Mouse (Mus musculus) midbrain, embryonic 11.5 days (tissue): Measurements from ENCODE around the gene Dnal4. TPM values are rescaled to one million over a fixed set of nuclear protein-coding genes. Genes with fewer than 3 reads are reported as not detected.

ENCODE experiments used
- ATAC-seq: fragments of 200-750 bp; cut with Nextera tagmentation; 2 replicates; pipeline ENCODE4 v1.8.0; 2017; ENCODE audit warnings: moderate TSS enrichment, moderate library complexity; ENCODE audit not compliant: low FRiP score
- DNase-seq: peaks from one replicate; pipeline ENCODE4 v3.0.0; 2015; ENCODE audit warnings: low spot score; ENCODE audit errors: missing footprints
- H3K27ac ChIP-seq: fragments of 300-500 bp; sonication (generic); 2 replicates; pipeline ENCODE4 v1.5.1; 2014; ENCODE audit warnings: low read depth, low read length
- H3K27me3 ChIP-seq: fragments of 300-500 bp; sonication (generic); 2 replicates; pipeline ENCODE4 v1.6.1; 2014; ENCODE audit warnings: mild to moderate bottlenecking, low read length, moderate library complexity, mixed read lengths; ENCODE audit not compliant: control insufficient read depth, insufficient read depth
- H3K36me3 ChIP-seq: fragments of 300-500 bp; sonication (generic); 2 replicates; pipeline ENCODE4 v1.6.1; 2014; ENCODE audit warnings: mild to moderate bottlenecking, low read length, moderate library complexity, mixed read lengths; ENCODE audit not compliant: control insufficient read depth, insufficient read depth
- H3K4me1 ChIP-seq: fragments of 300-500 bp; sonication (generic); 2 replicates; pipeline ENCODE4 v1.6.1; 2014; ENCODE audit warnings: low read length; ENCODE audit not compliant: control insufficient read depth, insufficient read depth
- H3K4me2 ChIP-seq: fragments of 300-500 bp; sonication (generic); 2 replicates; pipeline ENCODE4 v1.6.1; 2014; ENCODE audit warnings: mild to moderate bottlenecking, moderate library complexity
- H3K4me3 ChIP-seq: fragments of 300-500 bp; sonication (generic); 2 replicates; pipeline ENCODE4 v1.5.1; 2014; ENCODE audit warnings: low read depth, low read length
- H3K9ac ChIP-seq: fragments of 300-500 bp; sonication (generic); 2 replicates; pipeline ENCODE4 v1.6.1; 2014; ENCODE audit warnings: low read length
- H3K9me3 ChIP-seq: fragments of 300-500 bp; sonication (generic); 2 replicates; pipeline ENCODE4 v1.6.1; 2016; ENCODE audit warnings: low read length; ENCODE audit not compliant: control insufficient read depth
- WGBS: fragments of 180-500 bp; shearing (Covaris S2); extraction: QIAGEN DNeasy Blood & Tissue Kit; methylation state at CpG from one replicate; pipeline ENCODE4 v1.1.7; 2014; 5-methylcytosine and 5-hydroxymethylcytosine counted together
- polyA plus RNA-seq: library from polyadenylated mRNA; unstranded; fragments of >200 nt; fragmentation: Nextera tagmentation; extraction: Ambion mirVana; gene quantifications from 2 replicates; pipeline ENCODE4 v1.2.1, GENCODE M21; 2014

Gene Dnal4
- polyA plus RNA-seq, 1 experiment from 2014 or later = 72.1 TPM

DNA sequence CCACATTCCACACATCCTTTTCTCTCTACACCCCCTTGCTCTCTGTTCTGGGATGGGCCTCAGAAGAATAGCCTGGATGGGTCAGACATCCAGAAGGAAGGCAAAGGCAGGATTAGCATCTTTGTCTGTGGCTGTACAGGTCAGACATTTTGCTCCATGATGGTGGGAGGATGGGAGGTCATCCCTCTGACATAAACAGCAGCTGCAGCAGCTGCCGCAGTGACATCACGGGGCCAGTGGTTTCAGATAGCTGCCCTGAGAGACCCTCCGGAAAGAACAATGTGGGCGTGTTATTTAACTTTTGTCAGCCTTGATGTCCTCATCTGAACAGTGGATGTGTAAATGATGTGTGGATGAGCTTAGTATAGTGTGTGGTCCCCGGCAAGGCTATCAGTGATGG lies 31.8 kb downstream of the Dnal4 start:
- Histone ChIP-seq H3K4me3 (no peak overlapping the region), H3K27ac (no peak overlapping the region), H3K4me2 (no peak overlapping the region), H3K9me3 (no peaks in the 10 kb centered on the region), H3K4me1 (peaks cover 11% of the 10 kb centered on the region), H3K27me3 (no peaks in the 10 kb centered on the region), H3K36me3 (no peaks in the 10 kb centered on the region), H3K9ac (no peak overlapping the region)
- WGBS = 85% methylated on average over 5 of the region's 5 CpGs
- DNase-seq = peak; percentile 6
- ATAC-seq = no peak

DNA sequence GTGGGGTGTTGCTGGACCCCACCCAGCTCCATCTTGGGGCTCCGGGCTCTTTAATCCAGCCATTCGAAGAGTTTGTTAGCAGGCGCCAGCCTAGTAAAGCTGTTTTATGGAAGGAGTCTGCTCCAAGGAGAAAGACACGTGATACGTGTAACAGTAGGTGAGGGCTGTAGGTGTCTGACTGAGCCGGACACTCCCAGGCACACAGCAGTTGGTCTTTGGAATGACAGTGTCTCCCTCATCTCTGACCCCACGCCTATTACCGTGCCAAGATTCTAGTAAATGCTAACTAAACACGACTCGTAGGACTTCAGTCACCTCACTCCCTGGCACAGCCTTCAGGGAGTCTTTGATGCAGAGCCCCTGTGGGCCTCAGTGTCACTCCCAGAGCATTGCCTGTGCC lies 32.3 kb downstream of the Dnal4 start:
- H3K9ac ChIP-seq = no peak overlapping the region
- no peak overlapping the region for H3K4me2 ChIP-seq
- ATAC-seq (no peak), DNase-seq (peak; percentile 71)
- 88% methylated on average over 10 of the region's 10 CpGs for WGBS
- no peaks in the 10 kb centered on the region for H3K36me3 ChIP-seq
- no peaks in the 10 kb centered on the region for H3K27me3 ChIP-seq
- H3K27ac ChIP-seq = no peak overlapping the region
- H3K4me1 ChIP-seq = peaks cover 11% of the 10 kb centered on the region
- H3K9me3 ChIP-seq = no peaks in the 10 kb centered on the region
- no peak overlapping the region for H3K4me3 ChIP-seq

GRCm38 (mm10) chr15:79744742-79745141 lies 32.9 kb downstream of the Dnal4 start:
- no peak overlapping the region for H3K27ac ChIP-seq
- peaks cover 11% of the 10 kb centered on the region for H3K4me1 ChIP-seq
- H3K9ac ChIP-seq = no peak overlapping the region
- H3K4me2 ChIP-seq = no peak overlapping the region
- H3K4me3 ChIP-seq = no peak overlapping the region
- ATAC-seq (no peak), DNase-seq (peak; percentile 69)
- H3K9me3 ChIP-seq = no peaks in the 10 kb centered on the region
- H3K36me3 ChIP-seq = no peaks in the 10 kb centered on the region
- H3K27me3 ChIP-seq = no peaks in the 10 kb centered on the region
- 82% methylated on average over 8 of the region's 8 CpGs for WGBS

DNA sequence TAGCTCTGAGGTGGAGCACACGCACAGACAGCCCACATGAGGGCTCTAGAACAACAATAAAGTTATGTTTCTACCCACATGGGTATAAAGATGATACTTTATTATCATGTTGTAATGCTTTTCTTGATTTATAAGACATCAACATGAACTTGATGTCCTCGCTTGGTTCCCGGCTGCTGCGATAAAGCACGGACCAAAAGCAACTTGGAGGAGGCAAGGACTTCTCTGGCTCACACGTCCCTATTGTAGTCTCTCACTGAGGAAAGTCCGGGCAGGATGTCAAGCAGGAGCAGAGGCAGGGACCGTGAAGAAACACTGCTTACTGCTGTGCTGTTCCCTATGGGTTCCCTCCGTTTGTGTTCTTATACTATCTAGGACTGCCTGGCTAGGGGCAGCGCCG lies 33.6 kb downstream of the Dnal4 start:
- Histone ChIP-seq H3K4me1 (peaks cover 11% of the 10 kb centered on the region), H3K4me2 (no peak overlapping the region), H3K36me3 (peaks cover under 1% of the 10 kb centered on the region; the same call in 1 of the 2 replicates), H3K9me3 (no peaks in the 10 kb centered on the region), H3K27me3 (no peaks in the 10 kb centered on the region), H3K27ac (no peak overlapping the region), H3K4me3 (no peak overlapping the region), H3K9ac (no peak overlapping the region)
- DNase-seq = peak; percentile 80
- 93% methylated on average over 11 of the region's 11 CpGs for WGBS
- no peak for ATAC-seq

DNA sequence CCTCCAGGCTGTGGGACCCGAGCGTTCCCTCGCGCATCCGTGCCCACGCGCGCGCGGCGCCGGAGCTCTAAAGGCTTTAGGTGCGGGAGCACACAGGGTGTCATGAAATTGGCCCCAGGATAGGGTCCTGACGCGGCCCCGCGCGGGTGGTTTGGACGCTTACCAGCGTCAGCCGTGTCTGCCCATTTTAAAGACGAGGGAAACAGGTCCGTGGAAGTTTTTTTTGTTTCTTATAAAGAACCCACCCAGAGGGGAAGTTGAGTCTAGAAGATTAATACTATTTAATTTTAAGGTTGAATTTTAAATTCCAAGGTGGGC lies 35.0 kb downstream of the Dnal4 start:
- Histone ChIP-seq H3K36me3 (peaks cover 5% of the 10 kb centered on the region; the same call in 1 of the 2 replicates), H3K9me3 (no peaks in the 10 kb centered on the region), H3K4me3 (peak overlapping the region; percentile 98), H3K27ac (no peak overlapping the region), H3K4me2 (peak overlapping the region; percentile 93), H3K27me3 (no peaks in the 10 kb centered on the region), H3K9ac (peak overlapping the region; percentile 90), H3K4me1 (peaks cover 11% of the 10 kb centered on the region)
- DNase-seq (no peak), ATAC-seq (no peak)
- WGBS = under 1% methylated on average over 23 of the region's 23 CpGs

DNA sequence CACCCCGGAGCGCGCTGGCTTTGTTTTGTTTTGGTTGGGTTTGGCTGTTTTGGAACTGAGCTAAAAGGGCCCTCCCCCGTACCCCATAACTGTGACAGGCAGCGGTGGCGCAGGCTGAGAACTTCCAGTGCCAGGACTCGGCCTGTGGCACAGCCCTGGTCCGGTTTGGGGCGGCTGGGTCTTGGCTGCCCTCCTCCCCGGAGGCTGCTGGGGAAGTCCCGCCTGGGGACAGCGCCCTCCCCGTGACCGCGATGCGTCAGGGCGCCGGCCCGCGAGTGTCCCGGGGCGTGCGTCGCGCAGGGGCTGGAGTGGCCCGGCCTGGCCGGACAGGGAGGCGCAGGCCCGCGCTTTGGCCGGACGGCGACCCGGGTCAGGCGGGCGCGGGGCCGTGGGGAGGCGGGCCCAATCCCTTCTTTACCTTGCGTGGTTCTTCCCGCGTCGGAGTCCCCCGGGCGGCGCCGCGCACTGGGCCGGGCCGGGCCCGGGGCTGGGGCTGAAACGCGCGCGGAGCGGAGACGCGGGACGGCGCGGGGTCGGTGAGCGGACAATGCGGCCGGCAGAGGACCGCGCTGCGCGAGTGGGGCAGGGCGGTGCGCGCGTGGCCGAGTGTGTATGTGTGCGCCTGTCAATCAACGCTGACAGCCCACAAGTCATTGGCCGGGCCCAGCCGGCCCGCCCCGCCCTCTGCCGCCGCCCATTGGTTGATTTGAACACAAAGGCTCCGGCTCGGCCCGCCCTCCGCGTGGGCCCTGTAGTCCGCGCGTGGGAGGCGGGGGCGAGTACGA lies 35.5 kb downstream of the Dnal4 start, which contains the start of gene Sun2:
Gene Sun2, minus strand, starts transcription at position 616 of the 785 bp plus-strand sequence.
- WGBS = 0% methylated on average over 73 of the region's 93 CpGs
- ATAC-seq (peak; percentile 91), DNase-seq (peak; percentile 98)
- H3K4me3 ChIP-seq = peak within 1 kb of the TSS; percentile 98
- peak within 1 kb of the TSS; percentile 90 for H3K9ac ChIP-seq
- peaks cover 11% of the 10 kb centered on the region for H3K4me1 ChIP-seq
- no peaks in the 10 kb centered on the region for H3K27me3 ChIP-seq
- H3K9me3 ChIP-seq = no peaks in the 10 kb centered on the region
- H3K4me2 ChIP-seq = peak within 1 kb of the TSS; percentile 93
- H3K36me3 ChIP-seq = peaks cover 5% of the 10 kb centered on the region; the same call in 1 of the 2 replicates
- H3K27ac ChIP-seq = no peak within 1 kb of the TSS

DNA sequence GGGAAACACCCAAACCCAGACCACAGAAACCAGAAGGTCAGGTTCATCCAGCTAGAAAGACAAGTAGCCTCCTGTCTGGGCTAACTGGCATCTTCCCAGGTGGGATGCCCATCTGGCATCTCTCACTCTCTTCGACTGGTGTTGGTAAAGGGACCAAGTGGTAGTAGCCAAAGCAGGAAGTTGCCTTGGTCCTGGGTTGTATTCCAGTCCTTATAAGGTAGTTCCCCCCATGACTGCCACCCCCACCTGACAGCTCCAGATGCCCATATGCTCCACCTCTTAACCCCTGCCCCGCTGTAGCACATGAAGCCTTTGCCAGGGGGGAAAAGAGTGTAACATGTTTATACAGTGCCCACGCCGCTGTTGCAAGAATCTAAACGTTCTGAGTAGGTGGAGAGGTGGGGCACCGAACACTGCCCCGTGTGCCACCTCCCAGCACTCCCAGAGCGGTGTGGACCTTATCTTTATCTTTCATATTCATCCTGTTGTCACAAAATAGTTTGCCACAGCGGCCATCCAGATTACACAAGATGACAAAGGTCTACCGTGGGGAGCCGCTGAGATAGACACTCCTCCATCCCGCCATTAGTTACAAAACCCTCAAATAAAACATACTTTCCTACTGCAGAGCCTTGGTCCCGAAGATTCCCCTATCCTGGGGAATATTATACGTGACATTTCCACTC lies 36.3 kb downstream of the Dnal4 start:
- Histone ChIP-seq H3K9ac (peak overlapping the region; percentile 90), H3K27ac (no peak overlapping the region), H3K27me3 (no peaks in the 10 kb centered on the region), H3K4me1 (peaks cover 11% of the 10 kb centered on the region), H3K36me3 (peaks cover 8% of the 10 kb centered on the region), H3K4me2 (peak overlapping the region; percentile 93), H3K4me3 (peak overlapping the region; percentile 98), H3K9me3 (no peaks in the 10 kb centered on the region)
- ATAC-seq (no peak), DNase-seq (peak; percentile 88)
- WGBS = 46% methylated on average over 14 of the region's 14 CpGs

- Histone ChIP-seq H3K36me3 (peaks cover 8% of the 10 kb centered on the region), H3K9me3 (no peaks in the 10 kb centered on the region), H3K4me3 (no peak overlapping the region), H3K4me1 (peaks cover 11% of the 10 kb centered on the region), H3K4me2 (peak overlapping the region; percentile 93), H3K27me3 (no peaks in the 10 kb centered on the region), H3K27ac (no peak overlapping the region), H3K9ac (no peak overlapping the region)
- 80% methylated on average over 3 of the region's 3 CpGs for WGBS
- DNase-seq (no peak), ATAC-seq (no peak)
Observed at GRCm38 (mm10) chr15:79740739-79741138, 36.9 kb downstream of the Dnal4 start.

DNA sequence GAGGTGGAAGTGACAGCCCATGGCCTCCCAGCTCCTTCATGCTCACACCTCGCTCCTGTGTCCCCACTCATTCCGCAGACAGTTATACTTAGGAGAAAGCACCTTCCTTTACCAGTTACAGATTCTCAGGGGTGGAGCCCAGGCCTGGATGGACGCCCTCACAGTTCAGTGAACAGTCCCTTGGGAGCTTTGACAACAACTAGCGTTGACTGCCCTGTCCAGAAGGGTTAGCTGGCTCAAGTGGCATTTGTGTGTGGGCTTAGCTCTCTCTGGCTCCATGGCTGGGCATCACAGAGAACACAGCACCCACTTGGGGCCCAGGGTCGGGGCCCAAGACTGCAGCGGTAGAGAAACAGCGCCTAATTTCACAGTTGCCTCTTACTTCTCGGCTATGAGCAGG lies 43.3 kb downstream of the Dnal4 start:
- H3K4me1 ChIP-seq = no peaks in the 10 kb centered on the region
- no peak overlapping the region for H3K27ac ChIP-seq
- WGBS = 87% methylated on average over 8 of the region's 8 CpGs
- ATAC-seq = no peak
- no peak overlapping the region for H3K4me3 ChIP-seq
- peaks cover 10% of the 10 kb centered on the region for H3K36me3 ChIP-seq
- DNase-seq = no peak
- no peaks in the 10 kb centered on the region for H3K27me3 ChIP-seq
- no peak overlapping the region for H3K9ac ChIP-seq
- H3K9me3 ChIP-seq = no peaks in the 10 kb centered on the region
- no peak overlapping the region for H3K4me2 ChIP-seq
